Mouse (Mus musculus) CH12.LX (cell line): ENCODE results near the gene Trim43a. TPM values are rescaled to one million over a fixed set of nuclear protein-coding genes. Genes with fewer than 3 reads are reported as not detected.

ENCODE experiments used
- DNase-seq: peaks from one replicate; pipeline ENCODE4 v3.0.0-alpha.2; 2013; ENCODE audit errors: extremely low read depth
- H3K27ac ChIP-seq: 2 replicates; pipeline ENCODE4 v1.5.1; 2012; ENCODE audit warnings: low read depth, mild to moderate bottlenecking, control low read depth, moderate library complexity; ENCODE audit not compliant: insufficient read depth
- H3K27me3 ChIP-seq: replicated peaks from 2 replicates; pipeline ENCODE3; 2012; ENCODE audit warnings: inconsistent platforms
- H3K36me3 ChIP-seq, 2 experiments: replicated peaks in 1 of 2; 2 replicates each; pipeline versions ENCODE3 to v1.6.1; 2012; ENCODE audit warnings: inconsistent platforms in 1 of 2, low read length in 1 of 2, mild to moderate bottlenecking in 1 of 2, mixed read lengths in 1 of 2, moderate library complexity in 1 of 2; ENCODE audit not compliant: control insufficient read depth in 1 of 2, insufficient read depth in 1 of 2
- H3K4me1 ChIP-seq, 2 experiments: 2 replicates each; pipeline ENCODE4 v1.6.1; 2012; ENCODE audit warnings: inconsistent platforms in 1 of 2, moderate library complexity in 1 of 2; ENCODE audit not compliant: insufficient read depth in 2 of 2, control insufficient read depth in 1 of 2
- H3K4me2 ChIP-seq: 2 replicates; pipeline ENCODE4 v1.6.1; 2012; ENCODE audit warnings: low read depth, mild to moderate bottlenecking, control low read depth; ENCODE audit not compliant: poor library complexity, insufficient read depth, severe bottlenecking
- H3K4me3 ChIP-seq, 3 experiments: fragments of 150-350 bp in 1 of 3; sonication (generic) in 1 of 3; replicated peaks in 1 of 3; 2 replicates each; pipeline versions ENCODE3 to v1.5.1; 2011 to 2012; ENCODE audit warnings: low read depth in 2 of 3, low read length in 2 of 3, mild to moderate bottlenecking in 2 of 3, moderate library complexity in 2 of 3, control low read depth in 1 of 3, improper control_type of control experiment in 1 of 3, inconsistent platforms in 1 of 3, mixed read lengths in 1 of 3; ENCODE audit not compliant: poor library complexity in 1 of 3
- H3K79me2 ChIP-seq: replicated peaks from 2 replicates; pipeline ENCODE4 v1.6.1; 2012; ENCODE audit warnings: mild to moderate bottlenecking, moderate library complexity; ENCODE audit not compliant: control insufficient read depth, poor library complexity, insufficient read depth, severe bottlenecking; ENCODE audit errors: extremely low read depth
- H3K9ac ChIP-seq: 2 replicates; pipeline ENCODE4 v1.6.1; 2012; ENCODE audit warnings: low read depth, mild to moderate bottlenecking, control low read depth, moderate library complexity; ENCODE audit not compliant: insufficient read depth
- H3K9me3 ChIP-seq: replicated peaks from 2 replicates; pipeline ENCODE3; 2012; ENCODE audit warnings: low read length, inconsistent platforms, mixed read lengths
- BHLHE40 ChIP-seq: IDR thresholded peaks from 2 replicates; pipeline ENCODE4 v1.6.1; 2011; ENCODE audit warnings: mild to moderate bottlenecking, low read depth, low read length, improper control_type of control experiment
- CHD2 ChIP-seq: IDR thresholded peaks from 2 replicates; pipeline ENCODE4 v1.6.1; 2011; ENCODE audit warnings: low read length, improper control_type of control experiment
- CTCF ChIP-seq, 2 experiments: IDR thresholded peaks in 1 of 2; conservative IDR thresholded peaks in 1 of 2; 2 replicates each; pipeline ENCODE4 v1.5.1; 2011 to 2012; ENCODE audit warnings: low read depth in 2 of 2, low read length in 2 of 2, improper control_type of control experiment in 1 of 2, inconsistent platforms in 1 of 2, mild to moderate bottlenecking in 1 of 2, moderate library complexity in 1 of 2
- MAX ChIP-seq: IDR thresholded peaks from 2 replicates; pipeline ENCODE4 v1.6.1; 2011; ENCODE audit warnings: low read length, improper control_type of control experiment
- RAD21 ChIP-seq: IDR thresholded peaks from 2 replicates; pipeline ENCODE4 v1.6.1; 2011; ENCODE audit warnings: low read depth, mild to moderate bottlenecking, low read length, improper control_type of control experiment, moderate library complexity
- RCOR1 ChIP-seq: conservative IDR thresholded peaks from 2 replicates; pipeline ENCODE4 v1.6.1; 2012; ENCODE audit warnings: low read depth, mild to moderate bottlenecking, inconsistent platforms, low read length, improper control_type of control experiment
- SIN3A ChIP-seq: IDR thresholded peaks from 2 replicates; pipeline ENCODE4 v1.6.1; 2012; ENCODE audit warnings: low read length, improper control_type of control experiment, inconsistent platforms
- SMC3 ChIP-seq: IDR thresholded peaks from 2 replicates; pipeline ENCODE4 v1.6.1; 2011; ENCODE audit warnings: low read depth, low read length, improper control_type of control experiment
- USF2 ChIP-seq: conservative IDR thresholded peaks from 2 replicates; pipeline ENCODE4 v1.6.1; 2011; ENCODE audit warnings: low read depth, low read length, improper control_type of control experiment
- ZC3H11A ChIP-seq: IDR thresholded peaks from 2 replicates; pipeline ENCODE4 v1.6.1; 2012; ENCODE audit warnings: low read depth, mild to moderate bottlenecking, inconsistent platforms, low read length, improper control_type of control experiment
- ZKSCAN1 ChIP-seq: IDR thresholded peaks from 2 replicates; pipeline ENCODE4 v1.6.1; 2012; ENCODE audit warnings: low read depth, inconsistent platforms, low read length, improper control_type of control experiment, borderline replicate concordance
- ZNF384 ChIP-seq: IDR thresholded peaks from 2 replicates; pipeline ENCODE4 v1.6.1; 2012; ENCODE audit warnings: low read depth, low read length, improper control_type of control experiment, inconsistent platforms
- dilution Hi-C: fragments of 300-500 bp; cut with MboI; formaldehyde crosslinking; loops from 2 replicates; pipeline ENCODE4 v1.14.3; 2020; ENCODE audit warnings: low sequenced_read_pairs; ENCODE audit not compliant: extremely low pct_unique_long_range_greater_than_20kb, extremely low pct_ligation_motif_present
- in situ Hi-C: fragments of 300-500 bp; cut with MboI; formaldehyde crosslinking; loops from 3 replicates; pipeline ENCODE4 v1.14.3; 2019; ENCODE audit warnings: low sequenced_read_pairs, low pct_ligation_motif_present, low pct_unique_long_range_greater_than_20kb, mixed read lengths
- polyA plus RNA-seq: library from polyadenylated mRNA; unstranded; fragments of >175 nt; gene quantifications from 2 replicates; pipeline ENCODE4 v1.2.1, GENCODE M21; 2012; ENCODE audit warnings: low read depth; ENCODE audit not compliant: insufficient read length
- total RNA-seq, 2 experiments: library from RNA; depleted of rRNA; stranded (reverse); fragments of 300-350 nt in 1 of 2; fragments of >200 nt in 1 of 2; gene quantifications; 2 replicates each; pipeline ENCODE4 v1.2.3; 2012 to 2014

The Trim43a gene
- total and polyA plus RNA-seq, 3 experiments = 0.04 to 0.15 TPM; not detected in 1

- Histone ChIP-seq H3K9me3 (no peaks in the 10 kb centered on the region), H3K27ac (no peak overlapping the region), H3K4me3 (no peak overlapping the region), H3K79me2 (no peaks in the 10 kb centered on the region), H3K4me2 (no peak overlapping the region), H3K36me3 (no peaks in the 10 kb centered on the region), H3K4me1 (0 out of 4 replicates have a peak, but pooled peaks cover 0 to 3% of the 10 kb centered on the region in 2 experiments), H3K9ac (no peak overlapping the region), H3K27me3 (no peaks in the 10 kb centered on the region)
- DNase-seq = no peak
- no peak for TF ChIP-seq SIN3A
- TF ChIP-seq CHD2 = no peak
- no peak for TF ChIP-seq MAX
- no peak for TF ChIP-seq BHLHE40
- no peak for TF ChIP-seq ZKSCAN1
- no peak for TF ChIP-seq ZNF384
- in situ Hi-C loops = loop anchor here (10.0 kb wide), 1 partner anchor 295 kb away; no protein-coding TSS in a partner anchor
- dilution Hi-C loops = no loop called here
Observed at GRCm38 (mm10) chr9:88539546-88540224, 41.0 kb upstream of the Trim43a start.

GRCm38 (mm10) chr9:88542816-88543215 is 37.9 kb upstream of the Trim43a start:
- DNase-seq = no peak
- in situ Hi-C loops = loop anchor here (10.0 kb wide), 1 partner anchor 298 kb away; no protein-coding TSS in a partner anchor

GRCm38 (mm10) chr9:88545534-88545933 is 35.2 kb upstream of the Trim43a start:
- in situ Hi-C loops (loop anchor here (10.0 kb wide), 1 partner anchor 301 kb away; no protein-coding TSS in a partner anchor), dilution Hi-C loops (no loop called here)
- no peaks in the 10 kb centered on the region for H3K27me3 ChIP-seq
- H3K4me3 ChIP-seq = no peak overlapping the region
- H3K4me1 ChIP-seq = peaks cover 7 to 14% of the 10 kb centered on the region in 2 experiments
- no peak overlapping the region for H3K9ac ChIP-seq
- H3K9me3 ChIP-seq = no peaks in the 10 kb centered on the region
- TF ChIP-seq USF2 (no peak), RAD21 (peak; percentile 62), CTCF (conservative IDR thresholded peaks at IDR 0.05 in 1 of 2, IDR thresholded peaks at IDR 0.05 in 1 of 2; ENCODE audit: low read depth in 2 of 2, low read length in 2 of 2) (peak in 1 of 2 experiments; percentile 69; a peak in 2 of 4 replicates), SMC3 (peak; percentile 47)
- no peak overlapping the region for H3K27ac ChIP-seq
- no peak for DNase-seq
- no peak overlapping the region for H3K4me2 ChIP-seq
- H3K36me3 ChIP-seq = peaks cover 0 to 1% of the 10 kb centered on the region in 2 experiments
- H3K79me2 ChIP-seq = peaks cover 17% of the 10 kb centered on the region

More at GRCm38 (mm10) chr9:88542816-88543215, 37.9 kb upstream of the Trim43a start:
- no peak overlapping the region for H3K27ac ChIP-seq
- no peak overlapping the region for H3K4me2 ChIP-seq
- peaks cover 2 to 3% of the 10 kb centered on the region in 2 experiments; a peak in 1 of 4 replicates for H3K4me1 ChIP-seq
- H3K9ac ChIP-seq = no peak overlapping the region
- no peaks in the 10 kb centered on the region for H3K36me3 ChIP-seq
- H3K79me2 ChIP-seq = no peaks in the 10 kb centered on the region
- TF ChIP-seq ZC3H11A (peak; percentile 20; the same call in 1 of the 2 replicates), SMC3 (peak; percentile 34), ZNF384 (no peak), CTCF (conservative IDR thresholded peaks at IDR 0.05 in 1 of 2, IDR thresholded peaks at IDR 0.05 in 1 of 2; ENCODE audit: low read depth in 2 of 2, low read length in 2 of 2) (peak in 1 of 2 experiments; percentile 62; a peak in 3 of 4 replicates), RCOR1 (no peak), RAD21 (peak; percentile 66)
- H3K4me3 ChIP-seq = no peak overlapping the region
- H3K9me3 ChIP-seq = no peaks in the 10 kb centered on the region
- H3K27me3 ChIP-seq = no peaks in the 10 kb centered on the region
- dilution Hi-C loops = no loop called here
